Mouse (Mus musculus) brain, embryonic 14.5 days (tissue): ENCODE results near the gene Eef2k. TPM values are rescaled to one million over a fixed set of nuclear protein-coding genes. Genes with fewer than 3 reads are reported as not detected.
A peak's percentile ranks its signal among the peaks of the same experiment; 100 is the strongest.

Source experiments
- DNase-seq: peaks from one replicate; pipeline ENCODE4 v3.0.0-alpha.2; 2011; ENCODE audit warnings: low read depth
- CTCF ChIP-seq: fragments of 200-500 bp; IDR thresholded peaks from 2 replicates; pipeline ENCODE4 v1.5.1; 2012; ENCODE audit warnings: inconsistent platforms, mild to moderate bottlenecking, moderate library complexity, borderline replicate concordance; ENCODE audit not compliant: insufficient read depth, insufficient read length; ENCODE audit errors: extremely low read depth
- POLR2A ChIP-seq: fragments of 200-500 bp; IDR thresholded peaks from 2 replicates; pipeline ENCODE4 v1.6.1; 2012; ENCODE audit warnings: mild to moderate bottlenecking, inconsistent platforms, borderline replicate concordance; ENCODE audit not compliant: poor library complexity, insufficient read depth, insufficient read length, severe bottlenecking; ENCODE audit errors: extremely low read depth
- polyA plus RNA-seq: library from polyadenylated mRNA; depleted of rRNA; stranded (reverse); fragments of >200 nt; gene quantifications from 2 replicates; pipeline ENCODE4 v1.2.3, GENCODE M21; 2012; rRNA removed

Gene Eef2k
- 31.6 and 34.6 TPM in 2 replicates for polyA plus RNA-seq

- TF ChIP-seq CTCF (no peak; the same call in 1 of the 2 replicates), POLR2A (peak; percentile 36; the same call in 1 of the 2 replicates)
- DNase-seq: peak; percentile 93
Measured at GRCm38 (mm10) chr7:120842345-120843036, at the start of gene Eef2k. Eef2k (plus strand) TSS chr7:120842831.

- no peak for DNase-seq
- no peak for TF ChIP-seq POLR2A
- TF ChIP-seq CTCF: no peak
Measured at GRCm38 (mm10) chr7:120795544-120795943, 47.1 kb upstream of the Eef2k start.

- no peak for TF ChIP-seq CTCF
- no peak for TF ChIP-seq POLR2A
- DNase-seq: no peak
Measured at GRCm38 (mm10) chr7:120796369-120796768, 46.3 kb upstream of the Eef2k start.

GRCm38 (mm10) chr7:120803268-120803667, 39.4 kb upstream of the Eef2k start:
- TF ChIP-seq CTCF: no peak
- DNase-seq: no peak

GRCm38 (mm10) chr7:120809705-120810104, 32.9 kb upstream of the Eef2k start:
- TF ChIP-seq POLR2A (no peak), CTCF (no peak)
- DNase-seq: no peak

GRCm38 (mm10) chr7:120811834-120812415, 30.7 kb upstream of the Eef2k start, which contains the start of gene Gm5737:
Gm5737 (plus strand) TSS chr7:120812365.
- DNase-seq: no peak
- no peak for TF ChIP-seq CTCF
- TF ChIP-seq POLR2A: no peak

GRCm38 (mm10) chr7:120817552-120817951, 25.1 kb upstream of the Eef2k start:
- TF ChIP-seq CTCF (no peak), POLR2A (no peak)
- no peak for DNase-seq

- no peak for DNase-seq
- no peak for TF ChIP-seq POLR2A
- TF ChIP-seq CTCF: no peak
Measured at GRCm38 (mm10) chr7:120819386-120819785, 23.2 kb upstream of the Eef2k start.

- TF ChIP-seq CTCF (peak; percentile 93), POLR2A (no peak)
- peak; percentile 80 for DNase-seq
Measured at GRCm38 (mm10) chr7:120823248-120823647, 19.4 kb upstream of the Eef2k start.

GRCm38 (mm10) chr7:120825097-120825496, 17.5 kb upstream of the Eef2k start:
- no peak for DNase-seq
- TF ChIP-seq POLR2A (no peak), CTCF (no peak)

- no peak for TF ChIP-seq POLR2A
- TF ChIP-seq CTCF: peak; percentile 69
- peak; percentile 23 for DNase-seq
Measured at GRCm38 (mm10) chr7:120826408-120826807, 16.2 kb upstream of the Eef2k start.

- TF ChIP-seq POLR2A (no peak), CTCF (no peak)
- peak; percentile 52 for DNase-seq
Measured at GRCm38 (mm10) chr7:120830431-120831381, 11.9 kb upstream of the Eef2k start.

- TF ChIP-seq CTCF (no peak), POLR2A (no peak)
- DNase-seq: peak; percentile 29
Measured at GRCm38 (mm10) chr7:120834426-120834825, 8.2 kb upstream of the Eef2k start.

GRCm38 (mm10) chr7:120834863-120835372, 7.7 kb upstream of the Eef2k start:
- peak; percentile 95 for DNase-seq
- TF ChIP-seq POLR2A: no peak
- no peak for TF ChIP-seq CTCF
